ENCODE assay signal across 19 mouse cellular contexts in the genomic region with DNA sequence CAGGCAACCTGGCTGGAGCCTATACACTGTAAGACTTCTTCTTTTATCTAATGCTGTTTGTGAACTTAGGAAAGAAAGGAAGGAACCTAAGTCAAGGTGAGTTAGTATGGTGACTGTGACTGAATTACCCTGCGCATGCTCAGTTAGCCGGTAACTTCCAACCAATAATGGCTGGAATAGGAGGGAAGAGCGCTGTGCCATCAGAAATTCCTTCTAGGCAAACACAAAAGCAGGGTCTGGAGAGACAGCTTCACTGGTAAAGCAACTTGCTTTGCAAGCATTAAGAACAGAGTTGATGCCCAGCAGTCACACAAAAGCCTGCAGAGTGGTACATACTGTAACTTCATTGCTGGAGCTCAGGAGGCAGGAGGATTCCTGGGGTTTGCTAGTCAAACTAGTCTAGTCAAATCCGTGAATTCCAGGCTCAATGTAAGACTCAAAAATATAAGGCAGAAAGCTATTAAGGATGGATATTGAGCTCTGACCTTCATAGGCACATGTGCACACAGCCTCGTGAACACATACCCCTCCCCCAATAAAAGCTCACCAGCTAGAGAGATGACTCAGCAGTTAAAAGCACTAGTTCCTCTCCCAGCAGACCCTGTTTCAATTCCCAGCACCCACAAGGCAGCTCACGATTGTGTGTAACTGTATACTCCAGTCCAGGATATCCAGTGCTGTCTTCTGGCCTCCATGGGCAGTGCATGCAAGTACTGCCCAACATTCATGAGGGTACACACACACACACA.
"Had no signal": no experiment of that assay in that cellular context is flagged by ENCODE, and none has a peak within 500 bp of the region (broad histone marks: within the 10 kb centered on the region; RNA-seq: fewer than 3 reads in every experiment).

No protein-coding gene starts in this region.

- H3K4me2 ChIP-seq: lung, embryonic 15.5 days; midbrain, embryonic 12.5 days; neural tube, embryonic 13.5 days; neural tube, embryonic 15.5 days; stomach, embryonic 15.5 days had no signal

- H3K9ac ChIP-seq: liver, postnatal 0 days; lung, embryonic 15.5 days; midbrain, embryonic 12.5 days; neural tube, embryonic 13.5 days; neural tube, embryonic 15.5 days; stomach, embryonic 15.5 days had no signal

- H3K4me1 ChIP-seq: megakaryocyte, embryonic 14.5 days; midbrain, embryonic 12.5 days had no signal

- H3K27ac ChIP-seq: lung, embryonic 15.5 days; macrophage; midbrain, embryonic 10.5 days; midbrain, embryonic 12.5 days; neural tube, embryonic 13.5 days; neural tube, embryonic 15.5 days; stomach, embryonic 15.5 days; stomach, postnatal 0 days had no signal

- DNase-seq: liver, postnatal 0 days; lung, adult 2 months; lung, postnatal 14 days; lung, postnatal 36 days; midbrain, embryonic 14.5 days; right cerebral cortex, postnatal 14 days; thymus, adult 2 months; thymus, postnatal 14 days; thymus, postnatal 36 days had no signal

- H3K36me3 ChIP-seq: lung, embryonic 15.5 days; midbrain, embryonic 10.5 days; midbrain, embryonic 12.5 days; neural tube, embryonic 13.5 days; neural tube, embryonic 15.5 days; stomach, embryonic 15.5 days had no signal

- H3K27me3 ChIP-seq: lung, embryonic 15.5 days; megakaryocyte, embryonic 14.5 days; neural tube, embryonic 13.5 days; neural tube, embryonic 15.5 days; stomach, embryonic 15.5 days had no signal

- H3K9me3 ChIP-seq: lung, embryonic 15.5 days; midbrain, embryonic 10.5 days; midbrain, embryonic 12.5 days; neural tube, embryonic 13.5 days; neural tube, embryonic 15.5 days; stomach, embryonic 15.5 days had no signal

- H3K4me3 ChIP-seq: lung, embryonic 15.5 days; megakaryocyte, embryonic 14.5 days; midbrain, embryonic 10.5 days; midbrain, embryonic 12.5 days; myocyte; neural tube, embryonic 13.5 days; neural tube, embryonic 15.5 days; stomach, embryonic 15.5 days had no signal
